Mouse (Mus musculus) liver, postnatal 0 days (tissue): ENCODE measurements at regions not wholly inside any gene's neighbourhood (a gene's known extent, or its start where the extent isn't known, plus 50 kb on each side); places are given as distances from the start of the nearest gene placed in this dataset.

Experiments
- CTCF ChIP-seq: sonication (generic); IDR thresholded peaks from 2 replicates; pipeline ENCODE4 v1.5.1; 2016; ENCODE audit warnings: antibody characterized with exemption, low read depth
- EP300 ChIP-seq: IDR thresholded peaks from 2 replicates; pipeline ENCODE4 v1.6.1; 2016; ENCODE audit warnings: antibody characterized with exemption, low read depth, mild to moderate bottlenecking

- TF ChIP-seq CTCF (no peak), EP300 (no peak)
Measured at GRCm38 (mm10) chr3:137077718-137078599, 262.9 kb upstream of the Emcn start.
